Mouse (Mus musculus) macrophage (primary cell): ENCODE measurements at regions not wholly inside any gene's neighbourhood (a gene's known extent, or its start where the extent isn't known, plus 50 kb on each side); places are given as distances from the start of the nearest gene placed in this dataset.

Experiments
- H3K27ac ChIP-seq: fragments of 350-480 bp; formaldehyde crosslinking; 2 replicates; pipeline ENCODE4 v1.9.0; 2021
- H3K36me3 ChIP-seq: fragments of 350-480 bp; formaldehyde crosslinking; 2 replicates; pipeline ENCODE4 v1.9.0; 2021; ENCODE audit errors: inconsistent target
- H3K4me3 ChIP-seq: fragments of 350-480 bp; formaldehyde crosslinking; 2 replicates; pipeline ENCODE4 v1.9.0; 2021; ENCODE audit errors: inconsistent target
- H3K79me2 ChIP-seq: fragments of 350-480 bp; formaldehyde crosslinking; 2 replicates; pipeline ENCODE4 v1.9.0; 2021; ENCODE audit errors: inconsistent target
- WGBS: methylation state at CpG from one replicate; pipeline ENCODE4 v1.1.7; 2026; ENCODE audit warnings: inconsistent platforms; ENCODE audit not compliant: missing documents; 5-methylcytosine and 5-hydroxymethylcytosine counted together

DNA sequence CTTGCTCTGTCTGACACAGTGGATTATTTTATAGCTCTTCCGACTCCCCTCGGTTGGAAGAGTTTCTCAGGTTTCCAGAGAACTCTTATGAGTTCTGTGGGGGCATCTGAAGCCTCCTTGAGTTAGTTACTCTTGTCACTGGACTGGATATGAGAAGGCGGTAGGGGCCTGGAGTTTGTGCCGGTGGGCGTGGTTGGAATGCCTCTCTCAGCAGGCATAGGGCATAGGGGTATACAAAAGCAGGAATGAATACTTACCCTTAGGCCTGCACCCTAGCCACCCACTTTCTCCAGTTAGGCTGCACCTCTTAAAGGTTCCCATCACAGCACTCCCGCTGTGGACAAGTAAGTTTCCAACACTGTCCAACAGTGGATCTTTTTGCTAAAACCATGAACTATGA lies 253.8 kb downstream of the Ankrd50 start:
- Histone ChIP-seq H3K36me3 (no peaks in the 10 kb centered on the region), H3K79me2 (no peaks in the 10 kb centered on the region), H3K4me3 (no peak overlapping the region), H3K27ac (no peak overlapping the region)
- 93% methylated on average over 6 of the region's 6 CpGs for WGBS

DNA sequence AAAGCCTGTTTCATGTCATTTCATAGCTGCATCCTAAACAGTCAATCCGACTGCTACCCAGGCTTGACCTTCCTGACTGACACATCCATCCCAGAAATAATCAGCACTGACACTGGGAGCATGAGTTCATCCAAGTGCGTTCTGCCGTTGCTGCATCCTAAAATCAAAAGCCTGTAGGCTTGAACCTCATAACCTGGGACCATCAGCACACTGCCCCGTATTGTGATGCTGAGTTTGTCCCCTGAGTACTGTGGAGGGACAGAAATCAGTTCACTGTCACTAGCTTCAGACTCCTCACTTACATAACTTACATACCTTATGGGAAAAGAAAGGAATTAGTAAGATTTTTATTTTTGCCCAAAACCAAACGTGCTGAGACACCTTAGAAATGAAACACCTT lies 255.0 kb downstream of the Ankrd50 start:
- Histone ChIP-seq H3K27ac (no peak overlapping the region), H3K79me2 (no peaks in the 10 kb centered on the region), H3K36me3 (no peaks in the 10 kb centered on the region), H3K4me3 (no peak overlapping the region)
- 85% methylated on average over 5 of the region's 5 CpGs for WGBS

DNA sequence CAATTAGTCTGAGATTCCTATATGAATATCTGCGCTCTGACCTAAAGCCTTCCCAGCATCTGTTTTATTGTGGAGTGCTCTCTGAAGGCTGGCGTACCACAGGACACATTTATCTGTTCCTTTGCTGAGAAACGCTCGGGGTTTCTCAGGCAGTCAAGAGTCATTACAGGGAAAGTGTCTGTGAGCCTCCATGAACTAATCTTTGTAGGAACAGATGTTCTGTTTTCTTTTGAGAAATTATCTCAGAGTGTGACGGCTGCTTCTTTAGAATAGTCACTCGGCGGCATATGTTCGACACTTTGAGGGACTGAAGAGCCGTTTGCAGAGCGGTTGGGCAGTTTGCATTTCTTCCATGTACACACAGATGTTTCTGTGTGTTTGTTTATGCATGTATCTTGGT lies 255.6 kb downstream of the Ankrd50 start:
- no peak overlapping the region for H3K27ac ChIP-seq
- no peak overlapping the region for H3K4me3 ChIP-seq
- no peaks in the 10 kb centered on the region for H3K79me2 ChIP-seq
- H3K36me3 ChIP-seq: no peaks in the 10 kb centered on the region
- WGBS: 94% methylated on average over 10 of the region's 10 CpGs

DNA sequence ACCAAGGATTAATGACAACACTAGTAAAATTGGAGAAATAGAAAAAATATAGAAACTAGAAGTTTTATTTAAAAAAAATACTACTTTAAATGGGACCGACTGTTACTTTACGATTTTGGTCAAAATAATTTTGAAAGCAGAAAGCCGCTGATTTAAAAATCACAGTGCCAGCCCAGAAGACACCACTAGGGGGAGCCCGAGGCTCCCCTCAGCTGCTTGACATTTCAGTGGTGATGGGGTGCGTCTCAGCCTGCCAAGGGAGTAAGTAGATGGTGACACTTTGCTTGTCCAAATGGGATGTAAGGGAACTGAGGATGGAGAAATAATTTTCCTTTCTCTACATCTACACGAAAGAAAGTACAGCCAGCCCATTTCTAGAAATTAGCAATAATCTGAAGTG lies 257.0 kb downstream of the Ankrd50 start:
- Histone ChIP-seq H3K79me2 (no peaks in the 10 kb centered on the region), H3K27ac (no peak overlapping the region), H3K4me3 (no peak overlapping the region), H3K36me3 (no peaks in the 10 kb centered on the region)
- WGBS: 10% methylated on average over 6 of the region's 6 CpGs

DNA sequence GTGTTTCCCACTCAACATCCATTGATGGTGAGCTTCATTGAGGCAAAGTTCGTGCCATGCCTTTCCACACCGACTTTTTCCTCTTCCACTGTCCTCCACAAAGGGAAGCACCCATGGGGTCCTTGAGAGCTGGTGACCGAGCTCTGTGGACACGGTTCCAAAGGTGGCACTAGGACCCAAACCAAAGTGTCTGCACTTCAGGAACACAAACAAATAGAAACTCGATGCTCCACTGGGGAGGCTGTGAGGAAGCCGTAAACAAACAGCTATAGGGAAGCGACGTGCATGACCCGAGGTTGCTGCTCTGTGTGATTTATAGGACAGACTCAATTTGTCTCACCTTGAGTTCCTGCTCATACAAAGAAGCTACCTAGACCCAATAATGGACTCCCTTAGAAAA lies 257.5 kb downstream of the Ankrd50 start:
- no peak overlapping the region for H3K4me3 ChIP-seq
- no peak overlapping the region for H3K27ac ChIP-seq
- 62% methylated on average over 9 of the region's 9 CpGs for WGBS
- H3K36me3 ChIP-seq: no peaks in the 10 kb centered on the region
- no peaks in the 10 kb centered on the region for H3K79me2 ChIP-seq

DNA sequence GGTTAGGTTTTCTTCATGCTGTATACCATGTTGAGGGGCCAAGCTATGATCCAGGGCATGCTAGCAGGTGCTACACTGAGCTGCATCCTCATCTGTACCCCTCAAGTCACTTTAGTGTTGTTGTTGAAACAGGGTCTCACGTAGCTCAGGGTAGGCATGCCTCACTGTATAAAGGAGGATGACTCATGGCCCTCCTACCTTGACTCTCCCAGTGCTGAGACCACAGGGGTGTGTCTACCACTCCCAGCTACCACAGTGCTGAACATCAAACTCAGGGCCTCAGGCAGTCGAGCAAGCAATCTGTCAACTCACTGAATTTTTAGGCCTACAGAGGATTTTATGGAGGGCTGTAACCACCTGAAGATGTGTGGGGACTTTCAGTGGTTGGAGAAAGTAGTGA lies 258.5 kb downstream of the Ankrd50 start:
- Histone ChIP-seq H3K79me2 (no peaks in the 10 kb centered on the region), H3K27ac (no peak overlapping the region), H3K36me3 (no peaks in the 10 kb centered on the region), H3K4me3 (no peak overlapping the region)
- WGBS: 58% methylated on average over 2 of the region's 2 CpGs

DNA sequence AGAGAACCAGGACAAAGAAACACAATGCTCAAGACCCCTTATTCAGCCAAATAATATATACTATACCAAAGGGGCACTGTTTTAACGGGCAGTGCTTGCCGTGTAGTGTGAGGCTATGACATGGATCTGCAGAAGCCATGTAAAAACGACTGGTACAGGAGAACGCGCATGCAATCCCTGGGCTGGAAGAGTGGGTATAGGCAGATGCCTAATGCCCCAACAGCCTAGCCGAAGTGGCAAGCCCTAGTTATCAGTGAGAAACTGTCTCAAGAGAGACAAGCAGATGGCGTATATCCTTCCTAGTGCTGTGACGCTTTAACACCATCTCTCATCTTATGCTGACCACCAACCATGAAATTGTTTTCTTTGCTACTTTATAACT lies 262.8 kb downstream of the Ankrd50 start:
- Histone ChIP-seq H3K4me3 (no peak overlapping the region), H3K79me2 (no peaks in the 10 kb centered on the region), H3K36me3 (no peaks in the 10 kb centered on the region), H3K27ac (no peak overlapping the region)
- WGBS: 91% methylated on average over 8 of the region's 8 CpGs

DNA sequence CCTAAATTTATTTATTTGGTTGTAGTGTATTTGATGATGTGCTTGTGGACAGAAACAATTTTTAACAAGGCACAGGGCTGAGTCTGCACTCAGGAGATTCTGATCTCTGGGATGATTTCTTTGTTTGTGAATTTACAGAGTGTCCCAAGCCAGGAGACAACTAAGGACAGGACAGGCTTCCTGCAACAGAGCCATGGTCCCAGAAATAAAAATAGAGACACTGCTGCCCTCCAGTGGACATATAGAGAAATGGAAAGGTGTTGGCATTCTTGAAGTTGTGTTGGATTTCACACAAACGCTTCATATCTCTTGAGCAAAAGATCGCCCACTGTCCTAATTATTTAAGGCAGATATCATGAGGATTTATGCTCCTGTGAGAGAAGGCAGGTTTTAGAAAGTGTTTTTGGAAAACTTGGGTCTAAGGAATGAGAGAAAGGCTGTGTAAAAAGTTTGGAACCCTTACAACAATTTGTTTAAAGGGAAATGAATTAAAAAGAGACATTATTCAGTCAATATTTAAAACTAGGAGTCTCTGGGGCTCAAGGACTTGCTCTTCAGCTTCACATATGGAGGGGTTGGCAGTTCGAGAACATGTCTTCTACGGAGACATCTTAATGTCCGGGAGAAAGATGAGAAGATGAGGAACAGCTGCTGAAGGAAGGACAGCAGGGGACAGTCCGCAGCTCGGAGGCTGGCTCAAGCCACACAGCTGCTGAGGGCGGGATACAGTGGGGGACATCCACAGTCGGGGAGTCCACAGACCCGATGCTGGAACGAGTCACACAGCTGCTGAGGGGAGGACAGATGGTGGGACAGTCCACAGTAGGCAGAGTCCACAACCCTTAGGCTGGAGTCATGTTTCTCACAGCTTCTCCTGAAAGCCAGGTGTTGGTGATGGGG lies 263.5 kb downstream of the Ankrd50 start:
- Histone ChIP-seq H3K4me3 (no peak overlapping the region), H3K27ac (no peak overlapping the region), H3K79me2 (no peaks in the 10 kb centered on the region), H3K36me3 (no peaks in the 10 kb centered on the region)
- WGBS: 65% methylated on average over 11 of the region's 11 CpGs

DNA sequence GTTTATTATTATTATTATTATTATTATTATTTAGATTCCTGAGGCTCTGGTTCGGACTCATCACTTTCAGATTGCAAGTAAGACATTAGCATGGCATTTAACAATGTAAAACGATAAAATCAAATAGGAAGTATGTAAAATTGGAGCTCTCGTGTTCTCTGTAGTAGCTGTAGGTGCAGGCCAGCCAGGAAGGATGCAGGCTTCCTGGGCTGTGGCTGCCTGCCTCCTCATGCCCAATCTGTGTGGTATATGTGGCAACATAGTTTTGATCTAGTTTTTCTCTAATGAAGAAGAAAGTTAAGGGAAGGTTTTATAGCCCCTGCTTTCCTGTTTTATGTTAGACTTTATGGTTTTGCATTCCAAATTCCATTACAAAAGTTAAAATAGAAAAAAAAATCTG lies 275.6 kb downstream of the Ankrd50 start:
- Histone ChIP-seq H3K79me2 (no peaks in the 10 kb centered on the region), H3K4me3 (no peak overlapping the region), H3K27ac (no peak overlapping the region), H3K36me3 (no peaks in the 10 kb centered on the region)
- WGBS: 25% methylated on average over 3 of the region's 3 CpGs

DNA sequence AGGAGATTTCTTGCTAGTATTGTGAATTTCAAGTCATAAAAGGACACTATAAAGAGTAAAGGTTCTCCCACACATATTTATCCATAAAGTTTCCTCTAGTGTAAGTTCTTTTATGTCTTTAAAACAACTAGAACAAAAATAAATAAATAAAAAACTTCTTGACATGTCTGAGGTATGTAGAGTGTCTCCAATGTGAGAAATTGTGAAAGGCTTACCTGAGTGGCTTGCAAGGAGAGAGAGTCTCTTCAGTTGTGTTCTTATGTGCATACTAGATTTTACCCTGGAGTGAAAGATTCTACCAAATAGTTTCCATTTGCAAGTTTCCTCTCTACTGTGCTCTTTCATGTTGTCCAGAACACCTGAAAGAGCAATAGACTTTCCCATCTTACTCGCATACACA lies 276.8 kb downstream of the Ankrd50 start:
- no peak overlapping the region for H3K4me3 ChIP-seq
- H3K36me3 ChIP-seq: no peaks in the 10 kb centered on the region
- H3K27ac ChIP-seq: no peak overlapping the region
- no peaks in the 10 kb centered on the region for H3K79me2 ChIP-seq
- WGBS: 88% methylated on average over 1 of the region's 1 CpGs

DNA sequence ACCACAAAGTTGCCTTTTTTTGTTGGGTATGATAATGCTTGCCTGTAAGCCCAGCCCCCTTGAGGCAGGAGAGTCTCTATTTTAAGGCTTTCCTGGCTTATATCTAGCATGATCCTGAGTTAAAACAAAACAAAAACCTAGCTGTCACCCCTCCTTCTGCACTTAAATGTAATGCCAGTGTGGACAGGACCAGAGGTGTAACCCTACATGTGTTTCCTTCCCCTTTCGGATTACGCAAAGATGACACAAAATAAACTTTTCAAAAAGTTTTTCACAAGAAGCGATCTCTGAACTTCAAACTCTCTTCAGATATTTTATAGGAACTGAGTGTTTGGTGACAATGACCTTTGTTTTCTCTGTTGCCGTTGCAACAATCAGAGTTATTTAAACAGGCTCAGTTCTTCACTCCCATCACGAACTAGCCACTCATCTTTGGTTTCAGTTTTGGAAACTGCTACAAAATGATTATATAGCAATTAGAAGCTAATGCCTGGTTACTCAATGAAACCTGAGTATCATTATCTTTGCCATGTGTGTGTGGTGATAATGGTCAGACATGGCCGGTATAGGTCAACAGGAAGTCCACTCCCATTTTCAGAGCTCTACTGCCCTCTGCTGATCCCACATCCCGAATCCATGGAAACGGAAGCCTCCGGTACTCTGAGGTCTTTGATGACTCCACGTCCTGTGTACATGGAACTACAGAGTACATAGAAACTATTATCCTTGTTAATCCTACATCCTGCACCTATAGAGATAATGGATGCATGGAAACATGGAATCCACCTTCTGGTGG lies 282.6 kb downstream of the Ankrd50 start:
- no peaks in the 10 kb centered on the region for H3K79me2 ChIP-seq
- WGBS: 16% methylated on average over 10 of the region's 10 CpGs

DNA sequence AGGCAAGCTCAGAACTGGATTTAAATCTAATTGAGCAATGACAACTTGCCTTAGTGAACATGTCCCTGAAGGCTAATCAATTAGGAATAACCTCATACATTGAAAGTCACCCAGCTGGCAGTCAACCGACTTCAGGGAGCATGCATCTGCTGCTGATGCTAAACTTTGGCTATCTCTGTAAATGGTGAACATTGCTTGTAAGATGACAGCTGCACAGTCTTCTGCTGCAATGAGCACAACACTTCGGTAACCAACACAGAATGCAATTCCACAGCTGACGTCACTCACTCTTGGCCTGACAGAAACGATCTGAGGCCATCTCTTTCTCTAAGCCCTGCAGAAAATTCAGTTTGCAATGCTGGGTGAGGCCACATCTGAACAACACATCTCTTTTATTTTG lies 290.6 kb downstream of the Ankrd50 start:
- no peaks in the 10 kb centered on the region for H3K79me2 ChIP-seq
- no peaks in the 10 kb centered on the region for H3K36me3 ChIP-seq
- 92% methylated on average over 4 of the region's 4 CpGs for WGBS
- no peak overlapping the region for H3K27ac ChIP-seq
- no peak overlapping the region for H3K4me3 ChIP-seq

More for the DNA sequence above, 282.6 kb downstream of the Ankrd50 start:
- Histone ChIP-seq H3K36me3 (no peaks in the 10 kb centered on the region), H3K4me3 (peak overlapping the region; percentile 10; the same call in 1 of the 2 replicates), H3K27ac (no peak overlapping the region)

DNA sequence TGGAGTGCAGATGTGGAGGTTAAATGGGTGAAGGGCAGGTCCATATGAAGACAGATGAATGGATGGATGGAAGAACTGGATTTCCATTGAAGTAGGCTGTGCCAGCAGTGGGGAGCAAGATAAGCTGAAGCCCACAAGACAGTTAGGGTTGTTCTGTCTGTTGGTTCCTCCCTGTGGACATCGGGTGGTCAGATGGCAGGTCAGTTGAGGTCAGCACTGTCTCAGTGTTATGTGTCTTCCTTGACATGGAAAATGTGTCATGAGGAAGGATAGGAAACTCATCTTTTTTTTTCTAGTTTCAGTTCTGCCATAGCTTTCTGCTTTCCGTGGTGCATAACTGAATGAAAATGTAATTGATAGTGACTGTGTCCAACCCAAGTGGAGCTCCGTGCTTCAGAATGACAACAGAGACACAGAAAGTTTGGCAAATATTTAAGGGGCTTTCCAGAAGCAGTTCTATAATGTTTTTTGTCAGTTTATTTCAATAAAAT lies 297.2 kb downstream of the Ankrd50 start:
- WGBS: 44% methylated on average over 3 of the region's 3 CpGs
- Histone ChIP-seq H3K4me3 (no peak overlapping the region), H3K27ac (no peak overlapping the region), H3K36me3 (no peaks in the 10 kb centered on the region), H3K79me2 (no peaks in the 10 kb centered on the region)

DNA sequence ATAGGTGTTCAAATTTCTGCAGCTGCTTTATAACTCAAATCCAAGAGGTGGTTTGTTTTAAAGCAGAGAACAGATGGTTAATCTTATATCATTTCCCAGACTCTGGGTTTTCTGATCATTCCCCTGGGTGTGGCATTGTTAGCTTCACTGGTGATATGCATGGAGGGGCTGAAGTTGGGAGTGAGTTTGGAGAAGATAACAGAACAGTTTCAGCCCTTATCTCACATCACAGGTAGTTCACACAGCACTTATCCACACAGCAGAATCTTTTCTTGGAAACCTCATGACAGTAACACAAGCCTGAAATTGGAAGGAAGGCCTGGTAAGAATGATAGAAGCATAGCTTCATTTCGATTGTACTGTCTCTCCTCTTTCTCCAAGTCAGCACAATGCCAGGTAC lies 298.1 kb downstream of the Ankrd50 start:
- no peaks in the 10 kb centered on the region for H3K79me2 ChIP-seq
- H3K27ac ChIP-seq: no peak overlapping the region
- no peaks in the 10 kb centered on the region for H3K36me3 ChIP-seq
- 94% methylated on average over 1 of the region's 1 CpGs for WGBS
- no peak overlapping the region for H3K4me3 ChIP-seq

DNA sequence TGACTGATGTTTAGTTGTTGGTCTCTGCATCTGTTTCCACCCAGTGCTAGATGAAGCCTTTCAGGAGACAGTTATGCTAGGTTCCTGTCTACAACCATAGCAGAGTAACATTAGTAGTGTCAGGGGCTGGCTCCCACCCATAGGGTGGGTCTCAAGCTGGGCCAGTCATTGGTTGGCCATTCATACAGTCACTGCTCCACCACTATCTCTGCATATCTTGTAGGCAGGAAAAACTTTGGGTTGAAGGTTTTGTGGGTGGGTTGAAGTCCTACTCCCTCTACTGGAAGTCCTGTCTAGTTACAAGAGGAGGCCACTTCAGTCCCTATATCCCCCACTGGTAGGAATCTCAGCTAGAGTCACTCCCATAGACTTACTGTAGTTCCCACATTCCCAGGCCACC lies 306.3 kb downstream of the Ankrd50 start:
- Histone ChIP-seq H3K36me3 (no peaks in the 10 kb centered on the region), H3K4me3 (no peak overlapping the region), H3K79me2 (no peaks in the 10 kb centered on the region), H3K27ac (no peak overlapping the region)
